Mouse (Mus musculus) spleen, adult 12 weeks (tissue): ENCODE measurements around the gene Cidec.
A peak's percentile ranks its signal among the peaks of the same experiment; 100 is the strongest.

Experiments used
- DNase-seq: peaks from one replicate; pipeline ENCODE4 v3.0.0; 2022; ENCODE audit warnings: low spot score

Cidec gene

DNA sequence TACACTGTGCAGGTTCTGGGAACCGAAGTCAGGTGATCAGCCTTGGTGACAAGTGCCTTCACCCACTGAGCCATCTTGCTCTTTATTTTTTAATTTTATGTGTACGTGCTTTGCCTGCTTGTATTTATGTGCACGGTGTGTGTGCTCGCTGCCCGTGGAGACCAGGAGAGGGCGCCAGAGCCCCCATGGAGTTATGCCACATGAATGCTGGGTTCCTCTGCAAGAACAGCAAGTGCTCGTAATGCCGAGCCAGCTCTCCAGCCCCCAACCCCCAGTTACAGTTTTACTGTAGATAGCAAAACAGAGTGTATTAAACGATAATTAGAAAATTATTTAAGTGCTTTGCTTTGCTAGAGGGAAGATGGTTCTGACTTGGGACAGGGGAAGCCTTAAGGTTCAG lies 28.9 kb downstream of the Cidec start:
- DNase-seq, result no peak

DNA sequence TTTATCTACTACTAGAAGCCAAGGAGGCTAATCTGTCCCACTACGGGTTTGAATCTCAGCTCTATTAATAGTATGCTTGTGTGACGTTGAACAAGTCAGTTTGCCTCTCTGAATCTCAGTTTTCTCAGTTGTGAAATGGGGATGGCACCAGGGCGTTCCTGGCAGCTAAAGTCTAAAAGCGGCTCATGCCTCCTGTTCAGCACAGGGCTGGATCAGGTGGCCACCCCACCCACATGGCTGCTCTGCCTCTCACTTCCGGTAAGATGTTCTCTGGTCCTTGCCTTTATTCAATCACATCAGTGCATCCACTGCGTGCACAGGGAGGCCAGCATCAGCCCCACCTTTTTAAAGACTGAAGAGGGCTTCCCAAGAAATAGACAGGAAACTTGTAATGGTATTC lies 30.1 kb downstream of the Cidec start:
- no peak for DNase-seq

DNA sequence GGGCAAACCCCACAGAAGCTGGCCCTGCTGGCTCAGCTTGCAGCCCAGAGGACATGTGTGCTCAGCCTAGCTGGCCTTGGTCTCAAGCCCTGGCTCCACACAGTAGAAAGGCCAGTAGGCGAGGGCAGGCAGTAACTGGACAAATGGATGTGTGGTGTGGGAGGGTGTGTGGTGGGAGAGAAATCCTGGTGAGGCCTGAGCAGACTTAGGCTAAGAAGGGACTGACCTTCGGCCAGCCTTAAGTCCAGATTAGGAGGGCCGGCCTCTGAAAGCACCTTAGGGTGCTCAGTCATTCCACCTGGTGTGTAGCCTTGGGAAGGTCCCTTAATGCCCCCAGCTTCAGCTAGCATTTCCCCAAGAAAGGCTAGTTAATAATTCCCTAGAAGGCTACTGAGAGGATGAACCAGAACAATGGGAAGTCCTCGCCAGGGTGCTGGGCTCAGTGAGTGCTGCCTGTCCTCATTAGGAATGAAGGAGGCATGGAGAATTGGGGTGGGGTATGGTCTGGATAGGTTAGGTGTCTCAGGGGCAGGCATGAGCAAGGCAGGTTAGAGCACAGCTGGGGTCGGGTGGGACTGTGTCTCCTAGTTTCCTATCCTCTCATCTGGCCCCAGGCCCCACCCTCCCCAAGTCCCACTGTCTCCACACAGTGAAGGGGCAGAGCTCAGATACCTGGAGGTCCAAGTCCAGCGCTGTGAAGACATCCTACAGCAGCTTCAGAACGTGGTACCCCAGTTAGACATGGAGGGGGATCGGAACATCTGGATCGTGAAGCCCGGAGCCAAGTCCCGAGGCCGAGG lies 30.7 kb downstream of the Cidec start:
- DNase-seq, result no peak

DNA sequence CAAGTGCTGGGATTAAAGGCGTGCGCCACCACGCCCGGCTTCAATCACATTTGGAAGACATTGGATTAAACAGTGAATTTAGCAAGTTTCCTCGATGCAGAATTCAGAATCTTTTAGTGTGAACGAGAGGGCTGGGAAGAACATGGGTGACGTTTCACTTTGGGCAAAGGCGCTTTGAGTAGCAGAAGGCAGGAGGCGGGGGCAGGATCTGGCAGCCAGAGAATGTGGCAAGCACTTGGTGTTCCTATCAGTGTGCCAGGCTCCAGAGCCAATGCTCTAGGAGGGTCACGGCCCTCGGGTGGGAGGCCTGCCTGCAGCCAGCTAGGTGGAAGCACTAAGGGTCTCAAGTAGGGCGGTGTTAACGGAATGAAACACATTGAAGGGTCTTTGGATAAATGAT lies 33.5 kb downstream of the Cidec start:
- DNase-seq, result no peak

DNA sequence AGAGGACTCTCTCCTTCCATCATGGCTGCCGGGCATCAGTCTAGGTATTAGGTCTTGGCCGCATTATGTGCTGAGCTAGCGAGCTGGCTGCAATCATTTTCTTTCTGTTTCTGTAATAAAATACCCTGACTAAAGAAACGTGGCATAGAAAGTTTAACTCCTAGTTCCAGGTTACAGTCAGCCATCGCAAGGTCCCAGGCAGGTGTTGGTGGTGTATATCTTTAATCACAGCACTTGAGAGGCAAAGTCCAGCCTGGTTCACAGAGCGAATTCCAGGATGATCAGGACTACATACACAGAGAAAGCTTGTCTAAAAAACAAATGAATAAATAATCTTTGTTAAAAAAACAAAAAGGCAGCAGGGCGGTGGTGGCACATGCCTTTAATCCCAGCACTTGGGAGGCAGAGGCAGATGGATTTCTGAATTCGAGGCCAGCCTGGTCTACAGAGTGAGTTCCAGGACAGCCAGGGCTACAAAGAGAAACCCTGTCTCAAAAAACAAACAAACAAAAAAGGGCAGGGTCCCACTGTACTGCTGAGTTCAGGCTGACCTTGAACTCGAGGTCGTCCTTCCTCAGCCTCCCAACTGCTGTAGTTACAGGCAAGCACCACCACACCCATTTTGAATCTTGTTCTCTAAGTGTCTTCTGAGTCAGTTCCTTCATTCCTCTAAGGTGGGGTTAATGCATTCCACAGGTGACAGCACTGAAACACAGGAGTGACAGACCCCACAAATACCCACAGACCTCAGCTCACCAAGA lies 39.1 kb downstream of the Cidec start:
- no peak for DNase-seq

DNA sequence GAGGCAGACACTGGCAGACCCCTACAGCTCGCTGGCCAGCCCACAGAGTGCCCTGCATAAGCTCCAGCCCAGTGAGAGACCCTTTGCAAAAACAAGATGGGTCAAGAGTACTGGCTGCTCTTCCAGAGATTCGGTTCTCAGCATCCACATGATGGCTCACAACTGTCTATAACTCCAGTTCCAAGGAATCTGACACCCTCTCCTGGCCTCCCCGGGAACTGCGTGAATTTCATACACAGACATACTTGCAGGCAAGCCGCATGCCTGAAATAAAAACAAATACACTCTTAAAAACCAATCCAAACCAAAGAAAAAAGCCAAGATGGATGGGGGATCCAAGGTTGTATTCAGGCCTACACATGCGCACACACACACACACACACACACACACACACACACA lies 40.1 kb downstream of the Cidec start:
- no peak for DNase-seq

DNA sequence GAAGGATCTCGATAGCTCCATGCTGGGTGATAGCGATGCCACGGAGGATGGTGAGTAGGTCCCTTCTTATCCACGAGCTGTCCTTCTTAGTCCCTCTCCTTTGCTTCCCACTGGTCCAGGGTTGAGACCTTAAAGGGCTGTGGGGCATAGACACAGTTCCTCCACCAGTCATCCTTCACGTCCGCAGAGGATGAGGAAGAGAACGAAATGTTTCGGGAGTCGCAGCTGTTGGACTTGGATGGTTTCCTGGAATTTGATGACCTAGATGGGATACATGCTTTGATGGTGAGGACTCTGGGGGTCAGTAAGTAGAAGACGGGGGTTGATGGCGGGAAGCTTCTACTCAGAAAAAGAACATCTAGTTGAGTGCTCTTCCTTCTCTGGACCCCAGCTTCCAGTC lies 40.7 kb downstream of the Cidec start:
- no peak for DNase-seq

DNA sequence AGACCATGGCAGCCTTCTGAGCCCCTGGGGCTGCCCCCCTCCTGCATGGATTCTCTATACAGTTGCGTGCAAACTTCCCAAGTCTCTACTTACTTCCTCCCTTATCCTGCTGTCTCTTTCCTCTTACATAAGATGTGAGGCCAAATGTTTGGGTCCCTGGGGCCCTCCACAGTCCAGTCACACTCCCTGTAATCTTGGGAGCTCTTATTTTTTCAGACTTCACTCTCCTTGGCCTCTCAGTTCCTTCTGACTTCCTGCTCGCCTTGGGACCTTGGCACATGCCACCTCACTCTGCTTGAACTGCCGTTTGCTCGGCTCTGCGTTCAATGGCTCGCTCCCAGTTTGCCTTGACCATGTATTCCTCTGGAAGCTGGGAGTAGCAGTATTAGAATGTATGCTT lies 41.6 kb downstream of the Cidec start:
- no peak for DNase-seq

DNA sequence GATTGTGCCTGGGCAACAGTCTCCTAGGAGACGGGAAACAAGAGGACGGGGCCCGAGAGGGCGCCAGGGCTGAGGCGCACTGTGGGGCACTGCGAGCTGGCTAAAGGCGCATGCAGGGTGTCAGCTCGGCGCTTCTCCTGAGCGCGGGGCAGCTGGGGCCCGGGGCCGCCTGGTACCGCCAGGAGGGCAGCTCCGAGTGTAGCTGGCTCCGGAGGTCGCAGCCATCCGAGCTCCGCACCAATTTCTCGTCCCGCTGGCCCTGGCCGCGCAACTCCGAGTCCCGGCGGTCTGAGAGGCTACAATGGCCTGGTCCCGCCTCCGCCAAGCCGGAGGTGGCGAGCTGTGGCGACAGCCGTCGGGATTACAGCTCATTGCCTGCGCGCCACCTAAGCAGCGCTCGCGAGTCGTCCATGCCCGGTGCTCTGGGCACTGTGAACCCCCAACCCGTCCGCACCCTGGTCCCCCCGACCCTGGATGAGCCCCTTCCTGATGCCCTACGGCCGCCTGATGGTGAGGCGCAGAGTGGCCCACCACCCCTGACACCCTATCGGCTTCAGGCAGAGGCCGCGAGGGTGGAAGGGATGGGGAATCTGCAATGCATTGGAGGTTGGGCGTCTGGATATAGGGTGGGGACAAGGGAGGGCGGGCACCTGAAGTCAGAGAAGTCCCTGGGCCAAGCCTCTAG lies 43.0 kb downstream of the Cidec start:
- no peak for DNase-seq

DNA sequence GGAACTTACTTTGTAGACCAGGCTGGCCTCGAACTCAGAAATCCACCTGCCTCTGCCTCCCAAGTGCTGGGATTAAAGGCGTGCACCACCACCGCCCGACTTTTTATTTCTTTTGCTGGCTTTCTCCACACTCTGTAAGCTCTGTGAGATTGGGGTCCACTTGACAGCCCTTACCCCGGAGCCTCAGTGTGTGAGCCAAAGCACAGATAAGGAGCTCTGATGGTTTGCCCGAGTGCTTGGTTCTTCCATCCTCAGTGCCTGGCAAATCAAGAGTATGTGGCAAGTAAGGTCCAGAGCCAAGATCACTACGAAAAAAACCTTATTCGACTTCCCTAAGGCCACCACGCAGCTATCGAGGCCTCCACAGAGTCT lies 43.6 kb downstream of the Cidec start:
- no peak for DNase-seq

DNA sequence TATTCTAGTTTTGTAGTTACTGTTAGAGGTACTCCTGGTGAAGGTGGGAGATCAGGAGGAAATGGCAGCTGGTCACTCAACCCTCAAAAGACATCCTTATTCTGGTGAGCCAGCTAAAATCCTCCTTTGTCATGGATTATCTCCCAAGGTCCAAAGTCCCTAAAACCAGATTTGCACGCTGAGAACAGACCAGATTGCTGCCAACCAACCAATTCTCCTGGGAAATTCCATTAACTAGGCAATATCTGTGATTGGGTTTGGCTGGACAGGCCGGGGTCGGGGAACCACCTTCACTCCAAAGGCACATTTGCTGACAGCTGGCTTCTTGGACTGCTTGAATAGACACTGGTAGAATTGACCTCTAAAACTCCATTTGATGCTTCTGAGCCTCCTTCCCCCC lies 44.8 kb downstream of the Cidec start:
- DNase-seq, result no peak

DNA sequence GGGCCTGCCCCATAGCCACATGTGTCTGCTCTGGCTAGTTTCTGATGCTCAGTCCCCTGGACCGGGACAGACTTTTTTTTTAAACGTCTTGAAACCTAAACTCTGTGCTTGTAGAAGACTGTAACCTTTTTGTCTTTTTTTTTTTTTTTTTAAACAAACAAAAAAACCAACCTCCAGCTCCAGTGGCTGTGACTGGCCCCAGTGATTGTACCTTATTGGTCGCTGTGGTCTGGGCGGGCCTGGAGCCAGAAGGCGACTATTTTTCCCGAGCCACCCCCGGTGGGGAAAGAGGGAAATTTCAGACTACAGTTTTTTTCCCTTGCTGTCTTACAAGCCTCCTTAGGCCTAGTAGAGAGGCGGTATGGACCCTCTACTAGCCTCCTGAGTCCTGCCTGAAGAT lies 46.6 kb downstream of the Cidec start, which contains the start of gene Ttll3:
Gene Ttll3 (plus strand): TSS at position 301 of the 400 bp plus-strand sequence.
- DNase-seq, result no peak

DNA sequence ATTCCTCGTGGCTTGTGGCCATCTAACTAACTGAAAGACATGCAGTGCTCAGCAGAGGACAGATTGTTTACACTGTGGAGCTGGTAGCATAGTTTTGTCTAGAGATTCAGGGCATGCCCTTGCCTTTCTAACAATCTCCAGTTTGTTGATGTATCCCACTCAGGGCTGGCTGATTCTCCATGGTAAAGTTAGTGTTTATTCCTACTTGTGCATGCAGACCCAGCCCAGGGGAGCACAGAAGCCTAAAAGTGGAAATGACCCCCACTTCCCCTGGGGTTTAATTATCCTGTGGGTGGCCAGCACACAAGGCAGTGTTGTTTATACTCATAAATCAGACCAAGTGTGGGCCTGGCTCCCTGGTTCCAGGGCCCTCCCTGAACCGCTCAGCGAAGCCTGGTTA lies 49.5 kb downstream of the Cidec start:
- DNase-seq, result no peak

DNA sequence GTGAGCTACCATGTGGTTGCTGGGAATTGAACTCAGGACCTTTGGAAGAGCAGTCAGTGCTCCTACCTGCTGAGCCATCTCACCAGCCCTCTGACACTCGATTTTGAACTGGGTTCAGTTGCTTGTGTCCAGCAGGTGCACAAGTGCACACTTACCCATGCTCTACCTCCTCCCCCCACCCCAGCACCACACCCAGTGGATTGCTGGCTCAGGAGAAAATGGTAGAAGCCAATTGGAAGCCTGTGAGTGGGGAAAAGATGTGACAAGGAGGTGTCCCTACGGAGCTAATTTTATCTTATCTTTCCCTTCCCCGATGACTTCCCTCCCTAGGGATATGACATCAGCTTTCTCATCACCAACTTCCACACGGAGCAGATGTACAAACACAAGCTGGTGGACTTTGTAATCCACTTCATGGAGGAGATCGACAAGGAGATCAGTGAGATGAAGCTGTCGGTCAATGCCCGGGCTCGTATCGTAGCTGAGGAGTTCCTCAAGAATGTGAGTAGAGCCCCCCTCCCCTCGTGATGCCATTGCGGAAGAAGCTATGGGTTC lies 50.3 kb downstream of the Cidec start:
- DNase-seq, result no peak

DNA sequence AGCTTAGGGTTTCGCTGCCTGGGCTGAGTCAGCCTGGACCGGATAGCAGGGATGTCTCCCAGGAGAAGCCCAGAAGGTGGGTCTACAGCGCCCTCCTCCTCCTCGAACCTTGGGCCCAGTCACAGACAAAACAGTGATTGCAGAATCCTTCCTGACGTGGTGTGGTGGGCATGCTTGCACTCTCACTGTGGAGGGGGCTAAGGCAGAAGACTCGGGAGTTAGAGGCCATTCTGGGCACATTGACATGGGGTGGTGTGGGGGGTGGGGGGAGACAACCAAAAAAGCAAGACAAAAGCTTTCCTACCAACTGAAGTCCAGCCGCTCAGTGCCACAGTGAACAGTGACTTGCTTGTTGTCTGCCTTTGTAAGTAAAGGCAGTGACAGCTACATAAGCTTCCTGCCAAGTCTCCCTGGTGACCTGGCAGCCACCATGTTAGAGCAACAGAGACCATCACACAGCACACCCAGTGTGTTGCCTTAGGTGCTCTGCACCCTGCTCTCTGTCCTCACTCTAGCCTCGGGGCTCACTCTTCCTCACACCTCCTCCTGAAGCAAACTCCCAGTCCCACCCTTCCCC lies 51.1 kb downstream of the Cidec start:
- no peak for DNase-seq

DNA sequence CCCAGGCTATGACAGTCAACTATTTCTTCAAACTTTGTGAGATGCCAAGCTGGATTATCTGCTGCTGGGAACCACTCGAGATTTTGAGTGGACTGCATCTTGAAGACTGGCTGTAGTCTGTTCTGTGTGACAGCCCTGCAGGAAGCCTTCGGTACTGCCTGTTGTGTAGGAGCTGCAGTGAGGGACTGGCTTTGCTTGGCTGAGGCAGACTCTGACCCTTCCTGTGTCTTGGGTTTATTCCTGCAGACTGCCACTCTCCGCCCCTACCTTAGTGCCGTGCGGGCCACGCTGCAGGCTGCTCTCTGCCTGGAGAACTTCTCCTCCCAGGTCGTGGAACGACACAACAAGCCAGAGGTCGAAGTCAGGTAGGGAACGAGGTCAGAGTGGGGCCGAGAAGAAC lies 55.1 kb downstream of the Cidec start:
- no peak for DNase-seq

DNA sequence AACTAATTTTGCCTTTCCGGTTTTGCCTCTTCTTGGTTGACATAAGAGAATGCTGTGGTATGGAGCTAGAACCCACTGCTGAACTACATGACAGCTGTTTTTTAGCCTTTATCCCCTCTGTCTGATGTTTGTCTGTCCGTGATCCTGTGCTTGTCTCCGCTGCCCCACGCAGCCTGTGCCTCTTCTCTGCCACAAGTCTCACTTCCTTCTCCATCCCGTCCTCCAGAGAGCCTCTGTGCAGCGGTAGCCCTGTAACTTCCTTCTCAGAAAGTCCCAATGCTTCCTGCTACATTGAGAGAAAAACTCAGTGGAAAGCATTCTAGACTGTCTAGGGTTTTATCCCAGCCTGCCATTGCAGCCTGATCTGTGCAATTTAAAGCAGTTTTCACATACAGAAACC lies 56.3 kb downstream of the Cidec start:
- no peak for DNase-seq

DNA sequence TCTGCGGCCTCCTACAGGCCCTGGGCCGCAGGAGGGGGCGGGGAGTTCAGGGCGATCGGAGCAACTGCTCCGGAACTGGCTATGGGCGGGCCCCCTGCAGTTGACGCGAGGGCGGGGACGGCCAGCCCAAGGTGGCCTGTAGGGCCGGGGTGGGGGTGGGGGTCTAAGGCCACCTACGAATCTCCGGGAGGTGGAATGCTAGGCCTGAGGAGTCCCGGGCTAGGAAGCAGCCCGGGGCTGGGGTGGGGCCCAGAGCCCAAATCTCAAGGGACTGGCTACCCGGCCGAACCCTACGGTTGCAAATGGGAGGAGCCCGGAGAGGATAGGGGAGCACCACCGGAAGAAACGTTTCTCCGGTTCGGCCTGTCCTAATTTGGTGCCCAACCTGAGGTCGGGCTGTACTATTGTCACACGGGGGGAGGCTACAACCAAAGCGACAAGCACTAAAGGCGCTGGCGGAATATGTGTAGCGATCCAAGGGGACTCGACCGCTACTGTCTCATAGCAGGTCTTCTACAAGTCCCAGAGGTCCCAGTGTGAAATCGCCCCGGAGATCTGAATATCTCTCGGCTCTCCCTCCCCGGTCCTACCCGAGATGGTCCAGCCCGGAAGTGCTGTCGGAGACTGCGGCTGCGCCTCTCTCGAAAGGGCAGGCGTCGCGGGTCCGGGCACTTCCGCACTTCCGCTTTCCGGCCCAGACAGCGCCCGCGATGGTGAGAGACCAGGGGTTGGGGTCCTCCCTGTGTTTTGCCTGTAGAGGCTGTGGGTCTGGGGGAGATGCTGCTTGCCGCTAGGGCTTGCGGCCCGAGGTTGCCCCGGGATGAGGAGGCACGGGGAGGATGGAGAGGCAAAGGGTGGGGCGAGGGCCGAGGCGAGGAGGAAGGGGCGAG lies 57.8 kb downstream of the Cidec start, which contains the start of the genes Tada3 and Arpc4:
Gene Tada3 (minus strand): TSS at position 388 of the 890 bp plus-strand sequence.
Gene Arpc4 (plus strand): TSS at position 620 of the 890 bp plus-strand sequence.
- peak; percentile 92 for DNase-seq

DNA sequence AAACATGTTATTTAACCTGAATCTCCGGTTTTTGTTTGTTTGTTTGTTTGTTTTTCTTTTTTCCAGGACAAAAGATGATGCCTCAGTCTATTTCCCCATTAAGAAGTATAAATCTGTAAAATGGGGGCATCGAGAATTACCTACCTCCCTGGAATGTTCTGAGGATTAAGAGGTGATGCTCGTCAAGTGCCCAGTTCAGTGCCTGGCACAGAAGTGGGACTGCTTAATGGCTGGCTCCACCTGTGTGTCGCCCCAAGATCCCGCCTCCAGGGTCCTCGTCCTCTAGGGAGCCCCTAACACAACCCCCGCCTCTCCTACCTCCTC lies 58.4 kb downstream of the Cidec start:
- DNase-seq, result no peak
